ENCODE assay signal across 19 mouse cellular contexts in genomic region chr1:156585512-156585911, GRCm38 (mm10).
"Had no signal": no experiment of that assay in that cellular context is flagged by ENCODE, and none has a peak within 500 bp of the region (broad histone marks: within the 10 kb centered on the region; RNA-seq: fewer than 3 reads in every experiment).

No protein-coding gene starts in this region.

- H3K36me3 ChIP-seq: midbrain, embryonic 12.5 days; neural tube, embryonic 13.5 days; neural tube, embryonic 15.5 days had no signal

- H3K4me1 ChIP-seq: midbrain, embryonic 12.5 days had no signal

- H3K27ac ChIP-seq: midbrain, embryonic 10.5 days; midbrain, embryonic 12.5 days; neural tube, embryonic 13.5 days; neural tube, embryonic 15.5 days had no signal

- H3K4me3 ChIP-seq: midbrain, embryonic 10.5 days; midbrain, embryonic 12.5 days; myocyte; neural tube, embryonic 13.5 days; neural tube, embryonic 15.5 days had no signal

- H3K27me3 ChIP-seq: midbrain, embryonic 12.5 days; neural tube, embryonic 13.5 days; neural tube, embryonic 15.5 days had no signal

- DNase-seq: lung, adult 18-20 months; lung, embryonic 14.5 days; lung, postnatal 10 days; lung, postnatal 4 days; midbrain, embryonic 14.5 days; retina, postnatal 1 day; right cerebral cortex, adult 18-20 months; right cerebral cortex, postnatal 25 days; right cerebral cortex, postnatal 4 days; spleen, adult 18-20 months; thymus, adult 18-20 months; thymus, postnatal 14 days; thymus, postnatal 36 days had no signal

- H3K4me2 ChIP-seq: lung, embryonic 14.5 days; midbrain, embryonic 12.5 days; neural tube, embryonic 13.5 days; neural tube, embryonic 15.5 days had no signal

- H3K9me3 ChIP-seq: midbrain, embryonic 10.5 days; midbrain, embryonic 12.5 days; neural tube, embryonic 13.5 days; neural tube, embryonic 15.5 days had no signal

- H3K9ac ChIP-seq: lung, embryonic 14.5 days; midbrain, embryonic 12.5 days; neural tube, embryonic 13.5 days; neural tube, embryonic 15.5 days had no signal

- ATAC-seq: midbrain, embryonic 16.5 days had no signal
